Mouse (Mus musculus) C2C12 (cell line): ENCODE measurements at regions not wholly inside any gene's neighbourhood (a gene's known extent, or its start where the extent isn't known, plus 50 kb on each side); places are given as distances from the start of the nearest gene placed in this dataset.

Experiments used
- CTCF ChIP-seq: IDR thresholded peaks from one replicate; pipeline ENCODE4 v1.5.1; 2011; ENCODE audit not compliant: control insufficient read depth, insufficient read depth, insufficient read length
- MAX ChIP-seq: IDR thresholded peaks from one replicate; pipeline ENCODE4 v1.6.1; 2011; ENCODE audit warnings: mild to moderate bottlenecking, control low read depth
- MYOG ChIP-seq: IDR thresholded peaks from one replicate; pipeline ENCODE4 v1.6.1; 2011; ENCODE audit not compliant: control insufficient read depth, insufficient read length; ENCODE audit errors: extremely low read depth
- USF1 ChIP-seq: IDR thresholded peaks from one replicate; pipeline ENCODE4 v1.6.1; 2011; ENCODE audit warnings: low read depth, mild to moderate bottlenecking, control low read depth, moderate library complexity

GRCm38 (mm10) chr16:86882529-86882928, 471.5 kb upstream of the N6amt1 start:
- no peak for TF ChIP-seq CTCF
- no peak for TF ChIP-seq USF1
- TF ChIP-seq MAX = no peak
- TF ChIP-seq MYOG = no peak
